Mouse (Mus musculus): Measurements from ENCODE around the gene Syt7. TPM values are rescaled to one million over a fixed set of nuclear protein-coding genes. Genes with fewer than 3 reads are reported as not detected.

Gene Syt7
- not detected for polyA plus RNA-seq (2017; shearing (Covaris generic))

DNA sequence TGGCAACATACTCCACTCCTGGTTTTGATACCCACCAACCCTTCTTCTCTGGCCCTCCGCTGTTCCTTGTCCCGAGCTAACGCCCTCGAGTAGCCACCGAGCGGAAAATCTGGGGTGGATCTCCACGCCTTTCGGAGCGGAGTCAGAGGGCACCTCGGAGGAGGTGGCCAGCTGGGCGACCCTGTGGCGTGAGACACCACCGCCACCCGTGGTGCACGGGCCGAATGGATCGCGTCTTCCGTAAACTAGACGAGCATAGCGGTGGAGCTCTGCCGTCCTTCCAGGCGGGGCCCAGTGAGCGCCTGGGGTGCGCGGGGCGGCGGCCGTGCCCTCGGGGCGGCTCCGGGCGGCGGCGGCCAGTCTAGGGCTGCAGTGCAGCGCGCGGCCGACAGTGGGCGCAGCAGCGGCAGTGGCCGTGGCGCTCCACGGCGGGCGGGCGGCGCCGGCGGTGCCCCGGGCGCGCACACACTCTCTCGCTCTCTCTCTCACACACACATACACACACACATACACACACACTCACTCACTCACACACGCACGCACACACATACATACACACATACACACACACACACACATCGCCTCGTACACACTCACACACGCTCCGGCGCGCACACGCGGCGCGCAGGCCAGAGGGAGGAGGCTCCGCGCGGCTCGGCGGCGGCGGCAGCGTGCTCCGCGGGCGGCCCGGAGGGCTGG is at the start of gene Syt7:
TSS of gene Syt7 (plus strand) at position 476 of the 699 bp plus-strand sequence.

GRCm38 (mm10) chr19:10456752-10457483 is 68.0 kb downstream of the Syt7 start, which contains the start of gene Lrrc10b:
TSS of gene Lrrc10b (minus strand) at chr19:10457473.

GRCm38 (mm10) chr19:10482703-10483102 is 93.8 kb downstream of the Syt7 start, which contains the start of gene Ppp1r32:
TSS of gene Ppp1r32 (minus strand) at chr19:10482928.

Other genes starting within 250 kb of the Syt7 start
- gene Fads1, start 206.2 kb upstream of the Syt7 start, polyA plus RNA-seq (2017; shearing (Covaris generic)) = 8.8 TPM
- gene Tmem258, start 185.1 kb upstream of the Syt7 start, polyA plus RNA-seq (2017; shearing (Covaris generic)) = 375 TPM
- 44.6 TPM for gene Fen1, start 184.9 kb upstream of the Syt7 start, polyA plus RNA-seq (2017; shearing (Covaris generic))
- gene Myrf, start 148.3 kb upstream of the Syt7 start, polyA plus RNA-seq (2017; shearing (Covaris generic)) = not detected
- 0.06 TPM for gene Dagla, start 84.2 kb upstream of the Syt7 start, polyA plus RNA-seq (2017; shearing (Covaris generic))
- not detected for gene Lrrc10b, start 68.4 kb downstream of the Syt7 start, polyA plus RNA-seq (2017; shearing (Covaris generic))
- gene Ppp1r32, start 93.8 kb downstream of the Syt7 start, polyA plus RNA-seq (2017; shearing (Covaris generic)) = 0.69 TPM
- 39.2 TPM for gene Cpsf7, start 136.2 kb downstream of the Syt7 start, polyA plus RNA-seq (2017; shearing (Covaris generic))
- gene Sdhaf2, start 137.1 kb downstream of the Syt7 start, polyA plus RNA-seq (2017; shearing (Covaris generic)) = 92.9 TPM
- gene Tmem216, start 167.1 kb downstream of the Syt7 start, polyA plus RNA-seq (2017; shearing (Covaris generic)) = 11.7 TPM
- 48.9 TPM for gene Cyb561a3, start 188.1 kb downstream of the Syt7 start, polyA plus RNA-seq (2017; shearing (Covaris generic))
- 23.3 TPM for gene Tmem138, start 188.3 kb downstream of the Syt7 start, polyA plus RNA-seq (2017; shearing (Covaris generic))
- 197 TPM for gene Ddb1, start 216.2 kb downstream of the Syt7 start, polyA plus RNA-seq (2017; shearing (Covaris generic))
- 11.5 TPM for gene Tkfc, start 216.6 kb downstream of the Syt7 start, polyA plus RNA-seq (2017; shearing (Covaris generic))
- 0.37 TPM for gene Vwce, start 245.1 kb downstream of the Syt7 start, polyA plus RNA-seq (2017; shearing (Covaris generic))